Mouse (Mus musculus) kidney, adult 8-10 months (tissue): ENCODE results near the gene Isg20l2.

Experiments
- DNase-seq, 2 experiments: peaks; one replicate each; pipeline ENCODE4 v3.0.0; 2022

The Isg20l2 gene

DNA sequence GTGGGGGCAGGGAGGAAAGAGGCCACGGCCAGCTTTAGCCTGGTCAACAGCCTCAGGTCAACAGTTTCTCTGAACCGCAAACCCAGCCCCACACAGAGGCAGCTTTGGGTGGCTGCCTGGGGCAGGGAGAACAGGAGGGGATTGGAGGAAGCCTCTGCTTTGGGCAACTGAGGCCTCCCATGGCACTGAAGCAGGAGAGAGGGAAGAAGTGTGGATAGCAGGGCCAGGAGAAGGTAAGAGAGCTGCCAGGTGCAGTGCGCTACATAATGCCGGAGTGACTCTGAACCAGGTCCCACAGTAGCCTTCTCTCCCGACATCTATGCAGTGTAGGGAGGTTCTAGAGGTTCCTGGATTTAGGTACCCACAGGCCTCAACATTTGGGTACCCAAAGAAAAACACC is 50.6 kb downstream of the Isg20l2 start:
- DNase-seq: no peak

DNA sequence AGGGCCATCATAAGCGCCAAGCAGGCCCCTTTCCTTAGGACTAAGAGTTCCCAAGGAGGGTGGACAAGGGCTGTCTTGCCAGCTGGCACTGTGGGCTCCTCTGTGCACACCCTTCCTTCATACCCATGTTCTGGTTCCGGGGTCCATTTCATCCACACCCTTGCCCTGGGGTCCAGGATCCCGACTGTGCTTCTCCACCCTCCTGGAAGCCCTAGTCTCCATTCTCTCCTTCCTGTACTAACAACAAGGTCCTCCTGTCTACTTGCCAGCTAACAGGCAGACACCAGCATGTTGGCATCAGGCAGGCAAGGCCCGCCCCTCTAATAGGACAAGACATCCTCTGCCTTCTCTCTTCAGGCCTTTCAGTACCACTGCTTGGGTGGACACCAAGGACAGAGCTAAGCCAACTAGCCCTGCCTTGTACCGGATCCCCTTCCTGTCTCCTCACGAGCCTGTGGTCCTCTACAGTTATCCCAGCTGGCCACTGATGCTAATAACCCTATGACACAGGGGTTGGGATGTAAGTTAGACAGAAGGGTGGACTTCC is 51.2 kb downstream of the Isg20l2 start:
- no peak for DNase-seq

DNA sequence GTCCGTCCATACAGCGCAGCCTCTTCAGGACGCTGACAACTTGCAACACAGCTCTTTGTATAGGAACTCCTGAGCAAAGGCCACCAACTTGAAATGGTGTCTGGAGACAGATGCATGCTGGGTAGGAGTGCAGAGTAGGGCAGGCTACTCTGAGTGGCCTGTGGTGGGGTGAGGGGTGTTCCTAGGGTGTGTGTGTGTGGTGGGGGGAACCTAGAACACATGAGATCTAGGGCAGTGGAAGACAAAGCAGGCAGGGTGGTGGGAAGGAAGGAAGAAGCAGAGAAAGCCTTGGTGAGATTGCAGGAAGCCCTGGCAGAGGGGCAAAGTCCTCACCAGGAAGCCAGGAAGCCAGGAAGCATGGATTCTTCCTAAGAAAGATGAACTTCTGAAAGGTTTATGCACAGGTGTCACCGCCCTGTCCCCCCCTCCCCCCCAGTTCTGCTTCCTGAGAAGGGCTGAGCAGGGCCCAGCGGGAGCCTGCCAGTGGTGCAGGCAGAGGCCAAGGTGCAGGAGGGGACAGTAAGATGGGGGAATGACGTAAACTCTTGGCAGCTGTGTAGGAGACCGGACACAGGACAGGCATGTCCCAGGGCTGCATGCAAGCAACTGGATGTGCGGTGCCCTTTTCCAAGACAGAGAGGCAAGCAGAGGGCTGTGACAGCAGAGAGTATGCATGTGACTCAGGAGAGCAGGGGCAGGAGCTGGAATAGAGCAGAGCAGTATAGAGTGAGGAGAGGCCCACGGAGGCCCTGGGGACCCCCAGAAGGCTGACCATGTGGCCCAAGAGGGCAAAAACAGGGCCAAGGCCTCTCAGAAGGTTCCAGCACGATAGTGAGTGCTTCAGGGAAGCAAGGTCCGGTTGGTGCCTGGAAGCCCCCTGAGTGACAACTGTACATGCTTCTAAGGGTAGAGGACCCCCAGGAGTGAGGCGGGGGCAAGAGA is 52.1 kb downstream of the Isg20l2 start:
- DNase-seq: peak; percentile 52 to 65

DNA sequence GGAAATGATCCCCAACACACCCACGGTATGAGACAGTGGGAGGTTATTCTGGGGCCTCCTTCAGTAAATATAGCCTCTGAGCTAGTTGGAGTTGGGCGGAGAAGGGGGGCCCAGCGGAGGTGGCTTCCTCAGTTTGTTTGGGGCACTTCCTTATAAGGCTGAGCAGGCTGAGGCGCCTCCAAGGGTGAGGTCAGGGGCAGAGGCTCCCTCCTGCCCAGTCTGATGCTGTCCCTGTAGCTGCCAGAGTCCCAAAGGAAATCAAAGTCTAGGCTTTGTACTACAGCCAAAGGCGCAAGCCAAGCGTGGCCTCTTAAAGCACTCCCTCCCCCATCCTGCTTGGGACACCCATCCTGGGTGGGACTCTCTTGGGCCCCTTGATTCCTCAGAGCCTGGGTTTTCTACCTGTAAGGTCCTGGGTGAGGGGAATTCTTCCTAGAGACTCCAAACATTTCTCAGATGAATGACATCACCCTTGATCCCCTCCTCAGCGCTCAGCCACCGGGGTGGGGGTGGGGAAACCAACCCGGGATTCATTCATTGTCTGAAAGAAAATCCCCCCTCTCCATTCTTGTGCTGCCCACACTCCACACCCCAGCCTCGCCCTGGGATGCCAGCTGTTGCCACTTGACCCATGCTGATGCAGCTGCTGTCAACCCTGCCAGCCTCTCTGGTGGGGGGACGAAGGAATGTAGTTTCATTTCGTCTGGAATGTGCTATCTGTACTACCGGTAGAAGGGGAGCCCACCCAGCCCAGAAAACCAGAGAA is 52.9 kb downstream of the Isg20l2 start:
- peak; percentile 52 to 70 for DNase-seq

DNA sequence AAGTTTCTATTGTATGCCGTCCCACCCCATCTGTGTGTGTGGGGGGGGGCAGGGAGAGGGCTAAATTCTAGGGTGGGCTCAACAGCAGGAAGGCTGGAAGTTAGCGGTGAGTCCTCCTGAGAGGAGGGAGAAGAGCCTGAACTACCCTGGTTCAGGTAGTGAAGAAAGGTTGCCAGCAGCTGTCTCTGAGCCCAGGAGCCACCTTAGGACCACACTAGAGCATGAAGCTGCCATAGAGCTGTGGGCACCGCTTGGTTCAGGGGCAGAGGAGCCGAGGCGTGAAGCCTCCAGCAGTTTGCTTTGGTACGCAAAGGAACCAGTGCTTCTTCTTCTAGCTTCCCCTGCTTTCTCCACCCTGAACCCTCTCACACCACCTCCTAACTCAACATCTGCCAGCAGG is 53.5 kb downstream of the Isg20l2 start:
- DNase-seq: no peak

DNA sequence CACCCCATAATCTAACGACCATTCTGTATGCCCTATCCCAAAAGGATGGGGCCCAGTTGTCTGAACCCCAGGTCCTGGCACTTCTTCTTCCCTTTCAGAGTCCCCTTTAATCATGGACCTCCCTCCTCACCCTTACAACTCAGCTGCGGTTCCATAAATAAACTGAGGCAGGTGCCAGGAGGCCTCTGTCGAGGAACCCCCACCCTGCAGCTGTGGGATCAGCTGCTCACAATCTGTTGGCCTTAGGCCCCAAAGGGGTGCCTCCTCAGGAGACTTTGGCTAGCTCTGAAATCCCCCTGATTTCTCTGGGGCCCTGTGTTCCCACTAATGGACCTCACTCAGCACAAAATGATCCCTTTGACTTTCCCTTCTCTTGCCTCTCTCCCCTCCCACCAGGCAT is 54.0 kb downstream of the Isg20l2 start:
- DNase-seq: no peak

DNA sequence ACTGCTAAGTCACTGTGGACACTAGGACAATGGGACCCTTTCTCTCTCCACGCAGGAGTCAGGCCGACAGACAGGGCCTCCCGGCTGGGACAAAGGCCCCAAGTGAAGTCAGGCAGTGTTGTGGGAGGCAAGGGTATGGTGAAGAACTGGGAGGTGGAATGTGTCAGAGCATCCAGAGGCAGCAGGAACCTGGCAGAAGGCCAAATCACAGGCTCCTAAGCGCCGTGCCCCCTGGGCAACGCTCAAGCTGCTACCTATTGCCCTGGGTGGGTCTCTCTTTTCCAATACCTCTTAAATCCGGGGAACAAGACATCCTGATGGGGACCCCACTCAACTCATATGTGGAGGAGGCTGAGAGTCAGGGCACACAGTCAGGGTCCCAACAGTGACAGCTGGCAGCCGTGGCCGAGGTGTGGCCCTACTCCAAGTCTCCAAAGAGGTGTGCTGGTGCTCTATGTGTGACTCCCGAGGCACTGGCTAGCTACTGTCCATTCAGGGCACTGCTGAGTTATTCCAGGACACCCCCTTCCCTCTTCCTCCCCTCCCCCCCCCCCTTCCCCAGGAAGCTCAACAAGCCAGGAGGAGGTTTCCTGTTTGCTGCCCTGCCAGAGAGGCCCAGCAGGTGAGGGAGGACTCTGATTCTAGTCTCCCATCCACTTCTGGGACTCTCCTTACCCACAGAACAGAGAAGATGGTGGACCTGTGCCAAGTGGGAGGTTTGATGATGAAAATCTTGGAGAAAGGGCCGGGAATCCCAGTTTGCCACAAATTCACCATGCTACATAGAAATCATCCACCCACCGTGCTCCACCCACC is 55.6 kb downstream of the Isg20l2 start:
- DNase-seq: no peak

DNA sequence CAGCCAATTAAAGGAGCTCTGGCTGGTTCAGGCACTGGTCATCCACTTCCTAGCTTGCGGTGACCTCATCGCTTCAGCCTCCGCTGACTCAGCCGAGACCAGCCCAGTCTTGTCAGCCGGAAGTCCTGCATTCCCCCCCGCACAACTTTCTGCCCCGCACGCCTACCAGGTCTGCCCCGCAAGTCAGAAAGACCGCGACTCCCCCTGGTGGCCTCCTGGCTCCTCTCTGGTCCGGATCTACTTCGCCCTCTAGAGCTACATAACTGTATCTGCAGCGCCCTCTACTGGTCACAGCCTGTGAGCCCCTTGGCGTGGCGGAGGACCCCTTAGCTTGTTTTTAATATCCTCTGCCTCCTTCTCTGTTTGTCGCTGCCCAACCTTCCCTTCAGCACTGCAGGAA is 56.8 kb downstream of the Isg20l2 start:
- DNase-seq: peak; percentile 90 to 96

DNA sequence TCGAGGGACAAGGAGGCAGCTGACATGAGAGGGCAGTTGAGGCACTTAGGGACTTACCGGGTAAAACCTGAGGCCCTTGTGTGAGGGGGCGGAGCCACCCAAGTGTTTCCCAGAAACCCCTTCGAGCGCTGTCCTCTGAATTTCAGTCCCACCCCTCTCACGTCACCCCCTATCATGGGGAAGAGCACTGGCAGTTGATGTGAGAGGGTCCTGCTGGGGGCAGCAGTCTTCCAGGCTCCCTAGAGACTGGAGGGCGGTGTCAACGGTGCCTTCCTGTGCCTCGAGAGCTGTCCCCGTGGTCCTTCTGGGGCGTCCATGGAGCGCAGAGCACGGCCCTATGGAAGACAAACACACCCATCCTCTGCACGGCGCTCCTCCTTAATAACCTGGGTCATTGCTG is 57.5 kb downstream of the Isg20l2 start:
- no peak for DNase-seq

DNA sequence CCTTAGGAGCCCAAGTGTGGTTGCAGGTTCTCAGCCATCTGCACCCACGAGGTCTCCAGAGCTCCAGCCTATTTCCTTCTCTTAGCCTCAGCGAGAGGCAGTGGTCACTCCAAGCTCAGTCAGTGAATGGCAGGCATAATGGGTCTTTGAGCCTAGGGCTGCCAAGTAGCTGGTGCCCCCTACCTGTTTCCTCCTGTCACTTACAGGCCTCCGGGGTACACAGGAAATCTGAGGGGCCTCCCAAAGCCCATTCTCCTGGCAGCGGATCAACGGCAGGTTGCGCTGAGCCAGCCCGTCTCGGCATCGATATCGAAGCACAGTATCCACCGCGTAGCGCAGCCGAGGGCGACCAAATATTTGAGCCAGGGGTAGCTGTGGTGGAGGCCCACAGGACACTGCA is 58.0 kb downstream of the Isg20l2 start:
- no peak for DNase-seq

DNA sequence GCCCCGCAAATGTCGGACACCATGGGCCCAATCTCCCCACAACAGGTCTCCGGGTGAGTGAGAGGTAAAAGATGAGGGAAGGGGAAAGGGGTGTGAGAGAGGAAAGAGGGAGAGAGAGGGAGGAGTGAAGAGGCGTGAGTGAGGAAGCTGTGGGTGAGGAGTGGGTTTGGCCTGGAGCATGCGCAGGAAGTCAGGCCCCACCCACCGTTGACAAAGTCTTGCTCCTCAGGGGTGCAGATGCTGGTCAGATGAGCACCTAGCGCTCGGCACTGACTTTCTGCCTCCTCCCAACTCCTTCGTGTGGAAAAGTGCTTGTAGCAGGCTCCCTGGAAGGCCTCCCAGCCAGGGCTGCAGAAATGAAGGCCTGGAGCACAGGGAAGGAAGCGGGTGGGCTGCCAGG is 59.8 kb downstream of the Isg20l2 start:
- DNase-seq: no peak
